Mouse (Mus musculus) E14TG2a.4 (cell line): ENCODE measurements around the gene Arid2.

Source experiments
- CTCF ChIP-seq: conservative IDR thresholded peaks from 2 replicates; pipeline ENCODE4 v1.5.1; 2014; ENCODE audit warnings: low read length
- POU5F1 ChIP-seq: IDR thresholded peaks from 2 replicates; pipeline ENCODE4 v1.6.1; 2014; ENCODE audit warnings: low read length, borderline replicate concordance

GRCm38 (mm10) chr15:96264614-96265013 lies 22.7 kb upstream of the Arid2 start:
- no peak for TF ChIP-seq CTCF
- no peak for TF ChIP-seq POU5F1
